Mouse (Mus musculus) spleen, embryonic (tissue): ENCODE results near the gene Nacc2.

Experiments
- CTCF ChIA-PET: fragments of 350-600 bp; sonication (Branson Sonifier 250); formaldehyde crosslinking; loops from one replicate; lab custom pipeline; 2022; lab: Charles Lee

The Nacc2 gene

DNA sequence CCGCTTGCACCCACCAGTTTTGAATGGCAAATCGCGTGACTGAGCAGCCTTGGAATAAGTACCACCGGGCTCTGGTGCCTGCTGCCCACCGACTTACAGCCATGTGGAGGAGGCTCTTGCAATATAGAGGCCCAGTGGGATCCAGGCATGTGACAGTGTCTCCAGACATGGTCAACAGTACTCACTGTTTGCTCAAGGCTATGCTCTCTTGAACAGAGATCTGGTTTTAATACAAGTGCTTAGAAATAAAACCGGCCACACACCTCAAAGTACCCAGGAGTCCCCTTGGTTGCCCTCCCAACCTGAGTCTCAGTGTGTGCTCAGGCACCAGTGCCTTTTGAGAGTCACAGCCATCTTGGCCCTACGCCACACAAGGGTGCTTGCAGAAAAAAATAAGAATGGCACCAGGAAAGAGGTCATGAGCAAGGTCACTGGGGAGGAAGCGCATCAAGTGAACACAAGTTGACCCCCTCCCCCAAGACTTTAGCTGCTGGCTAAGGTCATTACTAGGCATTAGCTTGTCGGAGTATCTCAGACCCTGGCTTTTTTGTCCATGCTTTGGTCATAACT lies at the start of gene Nacc2:
Gene Nacc2 (minus strand): TSS at position 142 of the 570 bp plus-strand sequence.
- CTCF ChIA-PET, result no interaction called here

GRCm38 (mm10) chr2:26172166-26172565 lies 49.1 kb upstream of the Nacc2 start:
- CTCF ChIA-PET, result no interaction called here

- CTCF ChIA-PET, result no interaction called here
Measured at GRCm38 (mm10) chr2:26170376-26170775, 47.4 kb upstream of the Nacc2 start.

DNA sequence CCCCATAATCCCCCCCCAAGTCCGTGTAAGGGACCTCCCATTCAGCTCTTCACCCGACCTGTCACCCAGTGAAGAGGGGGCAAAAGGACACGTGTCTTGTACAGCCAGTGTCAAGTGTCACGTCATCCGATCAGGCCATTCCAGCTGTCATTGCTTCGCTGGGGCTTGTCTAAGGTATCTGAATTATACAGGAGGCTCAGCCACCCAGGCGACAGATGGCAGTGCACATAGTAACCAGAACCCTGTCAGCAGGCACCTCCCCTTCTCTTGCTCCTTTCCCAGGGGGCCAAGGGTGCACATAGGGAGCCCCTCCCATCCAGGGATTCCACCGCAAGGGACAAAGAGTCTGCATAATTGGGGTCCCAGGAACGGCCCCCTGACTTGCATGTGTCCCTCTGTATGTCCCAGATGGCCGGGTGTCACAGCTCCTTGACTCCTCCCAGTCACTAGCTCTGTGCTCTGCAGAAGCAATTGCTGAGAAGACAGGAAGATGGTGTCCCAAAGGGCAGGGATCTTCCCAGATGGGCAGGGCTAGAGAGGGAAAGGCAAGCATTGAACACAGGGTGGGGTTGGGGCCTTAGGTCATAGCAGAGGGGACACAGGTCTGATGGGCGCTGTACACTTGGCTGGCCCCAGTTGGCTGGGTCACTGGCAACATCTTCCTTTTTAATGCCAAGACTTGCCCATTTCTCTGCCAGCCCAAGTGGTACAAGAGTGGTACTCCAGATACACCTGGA lies 46.0 kb upstream of the Nacc2 start:
- CTCF ChIA-PET, result no interaction called here

DNA sequence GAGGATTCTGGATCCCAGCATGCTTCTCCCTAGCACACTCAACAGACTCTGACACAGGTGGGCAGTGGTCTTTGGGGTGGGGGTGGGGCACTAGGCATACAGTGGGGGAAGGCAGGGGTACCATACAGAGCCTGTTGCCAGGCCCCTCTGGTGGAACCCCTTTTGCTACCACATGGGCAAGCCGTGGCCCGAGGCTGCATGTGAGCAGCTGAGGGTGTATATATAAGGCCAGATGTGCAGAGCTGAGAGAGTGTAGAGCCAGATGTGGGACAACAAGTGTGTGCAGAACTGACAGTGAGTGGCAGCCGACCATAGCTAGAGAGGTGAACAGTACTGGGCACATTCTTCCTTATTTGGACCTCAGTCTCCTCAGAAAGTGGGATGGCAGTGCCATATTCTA lies 43.9 kb upstream of the Nacc2 start:
- CTCF ChIA-PET, result no interaction called here

- CTCF ChIA-PET, result no interaction called here
Measured at GRCm38 (mm10) chr2:26158064-26158463, 35.0 kb upstream of the Nacc2 start.

DNA sequence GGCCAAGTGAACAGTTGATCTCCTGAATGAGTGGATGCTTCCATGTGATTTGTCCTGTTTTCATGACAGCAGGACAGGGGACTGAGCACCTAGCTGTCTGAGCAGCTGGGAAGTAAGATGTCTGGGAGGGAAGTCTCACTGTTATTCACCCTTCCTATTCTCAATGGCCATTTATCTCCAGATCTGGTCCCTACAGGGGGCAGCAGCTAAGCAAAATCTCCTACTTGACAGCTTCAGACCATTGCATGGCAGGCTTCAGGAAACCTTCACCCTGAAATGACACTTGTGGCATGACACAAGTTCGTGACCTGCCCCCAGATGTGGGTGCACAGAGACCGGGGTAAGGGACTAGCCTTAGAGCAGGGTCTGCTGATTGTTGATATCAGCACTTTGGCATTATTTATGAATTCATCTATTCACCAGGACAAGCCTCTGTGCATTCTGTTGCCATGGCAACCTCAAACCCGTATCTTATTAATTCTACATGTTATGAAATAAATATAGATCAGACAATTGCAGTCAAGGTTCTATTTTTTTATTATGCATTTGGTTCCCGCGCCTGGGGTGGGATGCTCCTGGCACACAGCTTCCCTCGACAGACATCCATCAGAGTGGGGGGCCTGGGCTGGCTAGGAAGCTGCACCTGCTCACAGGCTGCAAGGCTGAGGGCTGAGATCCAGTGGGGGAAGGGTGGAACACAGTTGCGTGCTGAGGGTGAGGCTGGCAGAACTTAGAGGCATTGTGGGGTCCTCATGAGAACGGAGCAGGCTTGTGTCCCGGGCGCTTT lies 33.4 kb upstream of the Nacc2 start:
- CTCF ChIA-PET, result no interaction called here

GRCm38 (mm10) chr2:26155737-26156136 lies 32.7 kb upstream of the Nacc2 start:
- CTCF ChIA-PET, result no interaction called here

GRCm38 (mm10) chr2:26154586-26154985 lies 31.6 kb upstream of the Nacc2 start:
- CTCF ChIA-PET, result interaction anchor here (1.0 kb wide), 1 partner anchor 11 kb away, joined by 3 read pairs; no protein-coding TSS in a partner anchor

DNA sequence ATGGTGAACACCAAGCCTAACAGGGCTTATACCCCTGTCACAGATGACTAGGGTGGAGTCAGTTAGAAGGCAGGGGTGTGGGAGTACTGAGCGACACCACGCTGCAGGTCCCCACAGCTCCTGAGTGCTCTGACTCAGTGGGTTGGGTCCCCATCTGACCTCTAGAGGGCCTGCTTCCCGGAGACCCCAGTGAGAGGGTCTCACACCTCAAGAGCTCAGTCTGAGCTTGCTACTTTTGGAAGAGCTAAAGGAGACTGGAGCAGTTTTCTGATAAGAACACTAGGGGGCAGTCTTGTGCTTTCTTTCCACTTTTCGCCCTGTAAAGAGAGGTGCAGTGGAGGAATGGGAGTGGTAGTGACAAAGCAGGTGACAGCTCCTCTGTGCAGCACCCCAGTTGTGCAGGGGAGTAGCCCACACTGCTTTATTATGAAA lies 30.9 kb upstream of the Nacc2 start:
- CTCF ChIA-PET, result interaction anchor here (0.7 to 1.0 kb wide), 2 partner anchors 12 to 1591 kb away, joined by 3 to 4 read pairs; no protein-coding TSS in a partner anchor

DNA sequence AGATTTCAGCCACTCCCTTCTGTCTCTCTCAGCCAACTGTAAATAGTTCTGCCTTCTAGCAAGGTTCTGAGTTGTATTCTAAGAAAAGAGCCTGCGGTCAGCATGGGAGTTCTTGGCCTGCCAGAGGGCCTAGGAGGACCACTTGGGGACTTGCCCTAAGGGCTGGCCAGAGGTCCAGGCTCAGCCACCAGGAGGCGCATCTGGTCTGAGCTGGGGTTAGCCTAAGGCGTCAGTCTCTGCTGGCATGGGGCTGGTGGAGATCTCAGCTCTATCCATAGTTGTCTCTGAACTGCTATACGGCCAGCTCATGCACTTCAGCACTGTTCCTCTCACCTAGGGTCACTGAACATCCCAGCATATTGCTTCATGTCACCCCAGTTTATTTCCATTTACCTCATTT lies 30.3 kb upstream of the Nacc2 start:
- CTCF ChIA-PET, result interaction anchor here (0.6 to 1.0 kb wide), 2 partner anchors 13 to 35 kb away, joined by 3 read pairs; no protein-coding TSS in a partner anchor

GRCm38 (mm10) chr2:26147706-26148370 lies 24.8 kb upstream of the Nacc2 start:
- CTCF ChIA-PET, result no interaction called here

GRCm38 (mm10) chr2:26146337-26147042 lies 23.5 kb upstream of the Nacc2 start:
- CTCF ChIA-PET, result no interaction called here

DNA sequence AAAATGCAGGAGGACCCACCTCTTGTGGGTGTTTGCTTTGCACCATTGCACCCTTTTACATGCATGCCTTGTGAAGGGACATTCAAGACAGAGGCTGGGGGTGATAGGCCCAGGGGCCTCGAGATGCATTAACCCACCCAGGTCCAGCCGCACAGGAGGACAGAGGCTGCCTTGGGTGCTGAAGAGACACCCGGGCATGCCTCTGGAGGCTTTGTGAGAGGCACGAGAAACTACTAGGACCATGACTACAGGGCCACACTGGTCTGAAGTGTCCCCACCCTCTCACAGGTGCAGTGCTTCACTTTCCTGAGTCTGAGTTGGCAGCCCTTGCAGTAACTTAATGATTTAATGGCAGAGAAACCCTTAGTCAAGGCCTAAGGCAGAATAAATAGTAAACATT lies 22.1 kb upstream of the Nacc2 start:
- CTCF ChIA-PET, result no interaction called here

DNA sequence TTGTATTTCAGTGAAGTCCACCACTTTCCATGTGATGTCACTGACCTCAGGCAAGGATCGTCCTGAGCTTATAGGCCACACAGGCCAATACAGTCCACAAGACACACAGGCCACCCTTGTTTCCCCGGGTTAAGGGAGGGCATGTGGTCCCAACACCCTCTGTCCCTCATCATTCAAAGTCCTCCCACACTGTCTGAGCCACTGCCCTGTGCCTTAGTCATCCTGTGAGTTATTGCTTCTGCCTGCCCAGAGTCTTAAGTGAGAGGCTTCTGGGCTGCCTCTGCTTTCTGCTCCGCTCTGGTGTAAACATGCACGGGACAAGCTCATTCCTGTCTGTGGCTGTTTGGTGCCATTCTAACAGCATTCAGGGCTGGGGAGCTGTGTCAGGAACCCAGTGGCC lies 21.3 kb upstream of the Nacc2 start:
- CTCF ChIA-PET, result no interaction called here

- CTCF ChIA-PET, result no interaction called here
Measured at GRCm38 (mm10) chr2:26143556-26143955, 20.5 kb upstream of the Nacc2 start.

- CTCF ChIA-PET, result no interaction called here
Measured at GRCm38 (mm10) chr2:26142986-26143385, 20.0 kb upstream of the Nacc2 start.

DNA sequence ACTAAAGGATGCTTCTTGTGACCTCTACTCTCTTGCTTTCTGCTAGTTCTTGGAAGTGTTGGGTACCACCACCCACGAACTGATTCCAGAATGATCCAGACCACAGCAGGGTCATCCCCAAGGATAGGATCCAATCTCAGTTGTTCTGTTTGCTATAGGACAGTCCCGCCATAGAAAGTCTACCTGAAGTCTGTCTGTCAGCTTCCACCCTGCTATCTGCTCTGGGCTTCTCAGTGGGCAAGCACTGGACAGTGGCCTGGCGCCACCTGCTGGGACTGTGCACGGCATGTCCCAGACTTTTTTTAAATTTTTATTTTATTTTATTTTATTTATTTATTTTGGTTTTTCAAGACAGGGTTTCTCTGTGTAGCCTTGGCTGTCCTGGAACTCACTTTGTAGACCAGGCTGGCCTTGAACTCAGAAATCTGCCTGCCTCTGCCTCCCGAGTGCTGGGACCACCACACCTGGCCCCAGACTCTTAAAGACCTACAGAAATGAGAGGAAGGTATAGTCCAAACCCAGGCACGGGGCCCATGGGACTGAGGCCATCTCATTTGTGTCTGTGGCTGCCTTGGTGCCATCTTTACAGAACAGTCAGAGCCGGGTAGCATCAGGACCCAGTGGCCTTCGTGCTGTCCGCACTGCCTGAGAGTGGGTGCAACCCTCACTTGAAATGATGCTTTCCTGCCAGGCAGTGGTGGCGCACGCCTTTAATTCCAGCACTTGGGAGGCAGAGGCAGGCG lies 19.0 kb upstream of the Nacc2 start:
- CTCF ChIA-PET, result interaction anchor here (0.7 kb wide), 1 partner anchor 117 kb away, joined by 5 read pairs; no protein-coding TSS in a partner anchor

DNA sequence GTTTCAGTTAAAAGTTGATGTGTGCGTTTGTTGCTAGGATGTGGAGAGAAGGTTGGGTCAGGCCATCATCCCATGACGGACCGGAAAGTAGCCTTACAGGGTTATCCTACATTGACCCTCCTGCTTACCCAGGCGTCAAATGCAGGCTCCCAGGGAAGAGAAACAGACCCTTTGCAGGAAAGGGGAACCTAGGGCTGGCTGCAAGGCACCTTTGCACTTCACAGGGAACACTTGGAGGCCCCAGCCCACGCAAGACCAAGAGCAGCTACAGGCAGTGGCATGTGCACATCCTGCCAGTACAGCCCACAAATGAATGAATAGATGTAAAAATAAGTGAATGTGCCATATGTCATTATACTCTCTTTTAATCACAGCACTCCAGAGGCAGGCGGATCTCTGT lies 17.9 kb upstream of the Nacc2 start:
- CTCF ChIA-PET, result no interaction called here

DNA sequence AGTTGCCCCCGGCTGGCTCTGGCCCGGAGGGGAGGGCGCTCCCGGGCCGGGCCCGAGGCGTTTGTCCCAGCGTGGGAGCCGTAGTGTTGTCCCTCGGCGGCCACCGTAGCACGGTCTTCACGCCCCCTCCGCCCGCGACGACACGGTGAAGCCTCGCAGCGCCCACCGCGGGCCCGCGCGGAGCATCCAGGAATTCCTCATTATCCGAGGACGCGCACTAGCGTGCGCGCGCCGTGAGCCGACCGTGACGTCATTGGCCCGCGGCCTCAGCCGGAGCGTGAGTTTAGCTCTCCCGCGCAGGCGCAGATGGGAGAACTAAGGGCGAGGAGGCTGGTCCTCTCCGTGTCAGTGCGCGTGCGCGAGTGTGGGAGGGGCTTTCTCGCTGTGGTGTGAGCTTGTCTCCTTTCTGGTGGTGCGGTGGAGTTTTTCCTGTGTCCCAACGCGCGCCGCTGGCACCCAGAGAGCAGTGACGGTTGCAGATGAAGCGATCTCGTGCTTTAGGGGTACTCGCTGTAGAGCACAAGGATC lies 17.3 kb upstream of the Nacc2 start:
- CTCF ChIA-PET, result no interaction called here
